14 mouse cellular contexts compared by ENCODE assay signal in the genomic region with DNA sequence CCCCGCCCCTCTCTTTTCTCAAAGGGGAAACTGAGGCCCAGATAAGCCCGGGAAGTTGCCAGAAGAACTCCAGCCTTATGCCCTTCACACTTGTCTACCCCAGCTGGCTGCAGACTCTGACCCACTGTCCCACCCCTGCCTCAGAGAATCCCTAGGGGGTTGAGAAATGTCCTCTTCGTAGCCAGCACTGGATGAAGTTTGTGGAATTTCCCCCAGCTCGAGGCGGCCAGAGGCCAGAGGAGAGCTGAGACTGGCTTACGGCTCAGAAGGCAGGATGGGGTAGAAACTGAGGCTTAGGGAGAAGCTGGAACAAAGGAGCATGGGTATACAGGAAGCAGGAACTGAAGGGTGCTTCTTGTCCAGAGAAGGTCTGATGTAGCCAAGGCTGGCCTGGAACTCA. TPM values are rescaled to one million over a fixed set of nuclear protein-coding genes. Genes with fewer than 3 reads are reported as not detected.
DNase-seq lines count a peak whose midpoint lies in the region; ATAC-seq and TF ChIP-seq lines count a peak whose summit lies in the region.
"Had no signal": no experiment of that assay in that cellular context is flagged by ENCODE, and none has a peak within 500 bp of the region (broad histone marks: within the 10 kb centered on the region; RNA-seq: fewer than 3 reads in every experiment).

No protein-coding gene starts in this region.

- H3K27ac ChIP-seq in heart, embryonic 12.5 days (ENCODE audit: poor library complexity, severe bottlenecking), result no peak overlapping the region
- H3K27ac ChIP-seq in kidney, adult 2 months (ENCODE audit: insufficient read depth, low read depth, low read length), result peak overlapping the region; percentile 55
- H3K27ac ChIP-seq in hindbrain, embryonic 16.5 days (ENCODE audit: low read depth, low read length), result no peak overlapping the region

- H3K4me3 ChIP-seq in heart, embryonic 12.5 days, result no peak overlapping the region
- H3K4me3 ChIP-seq in kidney, adult 2 months (ENCODE audit: insufficient read depth, low read depth, low read length), result no peak overlapping the region
- H3K4me3 ChIP-seq in hindbrain, embryonic 16.5 days (ENCODE audit: low read length), result no peak overlapping the region
- H3K4me3 ChIP-seq: limb, embryonic 15.5 days; megakaryocyte, embryonic 14.5 days had no signal

- H3K4me1 ChIP-seq in heart, embryonic 12.5 days (replicated peaks), result peaks cover 12% of the 10 kb centered on the region; the same call in 1 of the 2 replicates
- H3K4me1 ChIP-seq in kidney, adult 2 months (ENCODE audit: control insufficient read depth, insufficient read depth, low read length), result no peaks in the 10 kb centered on the region
- H3K4me1 ChIP-seq in hindbrain, embryonic 16.5 days (ENCODE audit: control insufficient read depth, insufficient read depth, low read depth, low read length), result peaks cover 5% of the 10 kb centered on the region; the same call in 1 of the 2 replicates

- TF ChIP-seq POLR2A in kidney, adult 2 months (IDR thresholded peaks at IDR 0.05; ENCODE audit: low read depth, low read length), result no peak

- peak; percentile 82 to 89 for DNase-seq in heart, adult 18-20 months
- peak; percentile 72 for DNase-seq in gastrocnemius, postnatal 25 days
- DNase-seq in kidney, adult 2 months, result peak; percentile 77
- peak; percentile 64 for DNase-seq in lung, postnatal 10 days
- DNase-seq in embryo, embryonic 10 days (ENCODE audit: low spot score), result no peak
- no peak for DNase-seq in right cerebral cortex, postnatal 10 days (ENCODE audit: low spot score in 2 of 2)
- DNase-seq: cerebellum, postnatal 14 days; thymus, postnatal 25 days had no signal

- H3K9ac ChIP-seq in heart, embryonic 12.5 days, result no peak overlapping the region
- no peak overlapping the region for H3K9ac ChIP-seq in hindbrain, embryonic 16.5 days (ENCODE audit: low read depth, low read length)
- H3K9ac ChIP-seq: limb, embryonic 15.5 days had no signal

- WGBS in heart, embryonic 12.5 days, result 58% methylated on average over 6 of the region's 6 CpGs
- 69% methylated on average over 6 of the region's 6 CpGs for whole genome bisulfite sequencing in kidney, adult 2 months
- WGBS in hindbrain, embryonic 16.5 days, result 75% methylated on average over 6 of the region's 6 CpGs

- no peaks in the 10 kb centered on the region for H3K27me3 ChIP-seq in heart, embryonic 12.5 days (replicated peaks)
- no peaks in the 10 kb centered on the region for H3K27me3 ChIP-seq in kidney, adult 2 months (replicated peaks; ENCODE audit: control insufficient read depth, insufficient read depth, low read length)
- H3K27me3 ChIP-seq in hindbrain, embryonic 16.5 days (replicated peaks; ENCODE audit: control insufficient read depth, insufficient read depth, low read length), result no peaks in the 10 kb centered on the region
- H3K27me3 ChIP-seq: limb, embryonic 15.5 days had no signal

- no peak for ATAC-seq in heart, embryonic 12.5 days (ENCODE audit: insufficient number of reproducible peaks, low FRiP score)
- no peak for ATAC-seq in hindbrain, embryonic 16.5 days
- ATAC-seq: inflammation-experienced regulatory T-cells, adult 6 months had no signal

- H3K9me3 ChIP-seq in heart, embryonic 12.5 days (replicated peaks), result no peaks in the 10 kb centered on the region
- no peaks in the 10 kb centered on the region for H3K9me3 ChIP-seq in hindbrain, embryonic 16.5 days (ENCODE audit: control insufficient read depth, low read length)
- H3K9me3 ChIP-seq: limb, embryonic 15.5 days had no signal

- no peak overlapping the region for H3K4me2 ChIP-seq in heart, embryonic 12.5 days
- H3K4me2 ChIP-seq in hindbrain, embryonic 16.5 days (ENCODE audit: low read length), result no peak overlapping the region
- H3K4me2 ChIP-seq: limb, embryonic 15.5 days had no signal

- no peaks in the 10 kb centered on the region for H3K36me3 ChIP-seq in heart, embryonic 12.5 days
- H3K36me3 ChIP-seq in kidney, adult 2 months (ENCODE audit: control insufficient read depth, insufficient read depth, low read length), result no peaks in the 10 kb centered on the region
- H3K36me3 ChIP-seq in hindbrain, embryonic 16.5 days (ENCODE audit: control insufficient read depth, insufficient read depth, low read length), result no peaks in the 10 kb centered on the region
- H3K36me3 ChIP-seq: limb, embryonic 15.5 days had no signal

- TF ChIP-seq CTCF in kidney, adult 2 months (conservative IDR thresholded peaks at IDR 0.05; ENCODE audit: insufficient read depth, insufficient read length, low read depth, low read length), result no peak

RNA-seq across cellular contexts. Expression of a gene that starts 7.7 kb away (rescaled TPM):
- total RNA-seq in heart, adult 18-20 months (2021), result not detected
- 0.31 TPM in 1 of 2 replicates, not detected in the other for polyA plus RNA-seq in heart, embryonic 12.5 days (2016; fragmentation: Nextera tagmentation; extraction: Ambion mirVana)
- not detected for total RNA-seq in gastrocnemius, postnatal 25 days (2021)
- not detected in 2 replicates for polyA plus RNA-seq in kidney, adult 2 months (2012; rRNA removed)
- 0.36 TPM in 1 of 2 replicates, not detected in the other for polyA plus RNA-seq in hindbrain, embryonic 16.5 days (2015; fragmentation: Nextera tagmentation; extraction: Ambion mirVana)
- total RNA-seq: layer of hippocampus, postnatal 25 days had no signal
- polyA plus RNA-seq: limb, embryonic 15.5 days had no signal

RNA-seq across cellular contexts. Expression of a gene that starts 34.5 kb away (rescaled TPM):
- 1 to 10 TPM; 6.7 to 9.9 TPM for total RNA-seq in heart, adult 18-20 months (2021)
- polyA plus RNA-seq in heart, embryonic 12.5 days (2016; fragmentation: Nextera tagmentation; extraction: Ambion mirVana), result 2.9 and 4.3 TPM in 2 replicates
- 1 to 10 TPM; 2.7 to 5.5 TPM for total RNA-seq in gastrocnemius, postnatal 25 days (2021)
- polyA plus RNA-seq in kidney, adult 2 months (2012; rRNA removed), result 37.8 and 43.3 TPM in 2 replicates
- 27.1 and 30.2 TPM in 2 replicates for polyA plus RNA-seq in hindbrain, embryonic 16.5 days (2015; fragmentation: Nextera tagmentation; extraction: Ambion mirVana)

Comparison
In these comparisons a context has a peak if more than half of its experiments do, and no peak if none do; other contexts are left out.
1. DNase-seq: peak in heart, adult 18-20 months (2 of 2), gastrocnemius, postnatal 25 days (single experiment), kidney, adult 2 months (single experiment) and lung, postnatal 10 days (single experiment); none in embryo, embryonic 10 days (single experiment) and right cerebral cortex, postnatal 10 days (0 of 2).